Mouse (Mus musculus): Measurements from ENCODE around the gene Esrrg. TPM values are rescaled to one million over a fixed set of nuclear protein-coding genes. Genes with fewer than 3 reads are reported as not detected.

Gene Esrrg
- total and polyA plus RNA-seq, 3 experiments, result 0.05 TPM; not detected in 2

DNA sequence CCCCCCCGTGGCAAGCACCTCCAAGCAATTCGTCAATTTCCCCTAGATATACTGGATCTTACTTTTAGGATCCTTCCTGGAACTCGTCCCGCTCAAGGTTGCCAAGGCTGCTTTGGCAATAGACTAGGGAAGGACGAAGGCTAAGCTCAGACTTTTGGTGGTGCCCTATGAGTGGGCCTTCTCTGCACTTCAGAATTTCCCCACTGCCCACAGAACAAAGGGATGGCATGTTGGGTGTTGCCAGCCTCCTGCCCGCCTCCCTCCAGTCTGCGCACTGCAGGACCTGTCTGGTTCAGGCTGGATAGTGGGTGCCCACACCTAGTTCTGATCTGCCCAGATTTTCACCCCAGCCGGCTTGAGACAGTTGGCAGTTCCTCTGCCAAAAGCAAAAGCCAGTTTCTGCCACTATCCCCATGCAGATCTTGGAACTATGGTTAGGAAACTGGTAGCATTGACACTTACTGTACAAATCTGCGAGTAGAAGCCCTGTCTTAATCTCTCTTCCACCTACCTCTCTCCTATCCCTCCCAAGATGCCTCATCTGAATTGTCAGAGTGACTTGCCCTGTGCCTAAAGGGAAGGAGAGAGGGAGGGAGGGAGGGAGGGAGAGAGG is 1.9 kb downstream of the Esrrg start:
- Histone ChIP-seq H3K27me3 (ENCODE audit: insufficient read depth, low read length) (no peaks in the 10 kb centered on the region), H3K4me3 (ENCODE audit: low read depth, low read length) (no peak overlapping the region), H3K36me3 (replicated peaks) (no peaks in the 10 kb centered on the region), H3K9me3 (replicated peaks) (peaks cover 76% of the 10 kb centered on the region), H3K4me1 (ENCODE audit: insufficient read depth, low read depth, low read length) (no peaks in the 10 kb centered on the region)
- DNase-seq (ENCODE audit: low spot score), result no peak
- no peak for ATAC-seq (ENCODE audit: extremely low read depth, insufficient number of reproducible peaks, low FRiP score, poor library complexity, severe bottlenecking)
- TF ChIP-seq CTCF (IDR thresholded peaks at IDR 0.05; ENCODE audit: low read depth, low read length) (no peak), GATA1 (IDR thresholded peaks at IDR 0.05; ENCODE audit: borderline replicate concordance, low read length) (no peak), GATA2 (IDR thresholded peaks at IDR 0.05; ENCODE audit: borderline replicate concordance, low read depth, low read length) (no peak), POLR2AphosphoS5 (IDR thresholded peaks at IDR 0.05; ENCODE audit: insufficient replicate concordance, low read depth, low read length) (no peak), TAL1 (conservative IDR thresholded peaks at IDR 0.05; ENCODE audit: low read depth, low read length) (no peak)

- H3K9me3 ChIP-seq (replicated peaks), result peaks cover 64% of the 10 kb centered on the region
- no peaks in the 10 kb centered on the region for H3K4me1 ChIP-seq (ENCODE audit: insufficient read depth, low read depth, low read length)
- no peak overlapping the region for H3K4me3 ChIP-seq (ENCODE audit: low read depth, low read length)
- no peaks in the 10 kb centered on the region for H3K36me3 ChIP-seq (replicated peaks)
- no peaks in the 10 kb centered on the region for H3K27me3 ChIP-seq (ENCODE audit: insufficient read depth, low read length)
- ATAC-seq (ENCODE audit: extremely low read depth, insufficient number of reproducible peaks, low FRiP score, poor library complexity, severe bottlenecking), result no peak
- DNase-seq (ENCODE audit: low spot score), result no peak
- TF ChIP-seq CTCF (IDR thresholded peaks at IDR 0.05; ENCODE audit: low read depth, low read length) (no peak), TAL1 (conservative IDR thresholded peaks at IDR 0.05; ENCODE audit: low read depth, low read length) (no peak), GATA1 (IDR thresholded peaks at IDR 0.05; ENCODE audit: borderline replicate concordance, low read length) (no peak), GATA2 (IDR thresholded peaks at IDR 0.05; ENCODE audit: borderline replicate concordance, low read depth, low read length) (no peak), POLR2AphosphoS5 (IDR thresholded peaks at IDR 0.05; ENCODE audit: insufficient replicate concordance, low read depth, low read length) (no peak)
Measured at GRCm38 (mm10) chr1:187611925-187612324, 3.3 kb downstream of the Esrrg start.

- Histone ChIP-seq H3K36me3 (replicated peaks) (no peaks in the 10 kb centered on the region), H3K4me1 (ENCODE audit: insufficient read depth, low read depth, low read length) (no peaks in the 10 kb centered on the region), H3K4me3 (ENCODE audit: low read depth, low read length) (no peak overlapping the region), H3K27me3 (ENCODE audit: insufficient read depth, low read length) (no peaks in the 10 kb centered on the region), H3K9me3 (replicated peaks) (peaks cover 64% of the 10 kb centered on the region)
- TF ChIP-seq CTCF (IDR thresholded peaks at IDR 0.05; ENCODE audit: low read depth, low read length) (no peak), GATA2 (IDR thresholded peaks at IDR 0.05; ENCODE audit: borderline replicate concordance, low read depth, low read length) (no peak), GATA1 (IDR thresholded peaks at IDR 0.05; ENCODE audit: borderline replicate concordance, low read length) (no peak), POLR2AphosphoS5 (IDR thresholded peaks at IDR 0.05; ENCODE audit: insufficient replicate concordance, low read depth, low read length) (no peak), TAL1 (conservative IDR thresholded peaks at IDR 0.05; ENCODE audit: low read depth, low read length) (no peak)
- DNase-seq (ENCODE audit: low spot score) (no peak), ATAC-seq (ENCODE audit: extremely low read depth, insufficient number of reproducible peaks, low FRiP score, poor library complexity, severe bottlenecking) (no peak)
Measured at GRCm38 (mm10) chr1:187613277-187613676, 4.7 kb downstream of the Esrrg start.

- Histone ChIP-seq H3K27me3 (ENCODE audit: insufficient read depth, low read length) (no peaks in the 10 kb centered on the region), H3K9me3 (replicated peaks) (peaks cover 53% of the 10 kb centered on the region), H3K4me1 (ENCODE audit: insufficient read depth, low read depth, low read length) (no peaks in the 10 kb centered on the region), H3K36me3 (replicated peaks) (no peaks in the 10 kb centered on the region), H3K4me3 (ENCODE audit: low read depth, low read length) (no peak overlapping the region)
- ATAC-seq (ENCODE audit: extremely low read depth, insufficient number of reproducible peaks, low FRiP score, poor library complexity, severe bottlenecking) (no peak), DNase-seq (ENCODE audit: low spot score) (no peak)
- TF ChIP-seq GATA2 (IDR thresholded peaks at IDR 0.05; ENCODE audit: borderline replicate concordance, low read depth, low read length) (no peak), TAL1 (conservative IDR thresholded peaks at IDR 0.05; ENCODE audit: low read depth, low read length) (no peak), GATA1 (IDR thresholded peaks at IDR 0.05; ENCODE audit: borderline replicate concordance, low read length) (no peak), POLR2AphosphoS5 (IDR thresholded peaks at IDR 0.05; ENCODE audit: insufficient replicate concordance, low read depth, low read length) (no peak), CTCF (IDR thresholded peaks at IDR 0.05; ENCODE audit: low read depth, low read length) (no peak)
Measured at GRCm38 (mm10) chr1:187623981-187624380, 15.4 kb downstream of the Esrrg start.

- ATAC-seq (ENCODE audit: extremely low read depth, insufficient number of reproducible peaks, low FRiP score, poor library complexity, severe bottlenecking), result no peak
Measured at GRCm38 (mm10) chr1:187630361-187630760, 21.8 kb downstream of the Esrrg start.

DNA sequence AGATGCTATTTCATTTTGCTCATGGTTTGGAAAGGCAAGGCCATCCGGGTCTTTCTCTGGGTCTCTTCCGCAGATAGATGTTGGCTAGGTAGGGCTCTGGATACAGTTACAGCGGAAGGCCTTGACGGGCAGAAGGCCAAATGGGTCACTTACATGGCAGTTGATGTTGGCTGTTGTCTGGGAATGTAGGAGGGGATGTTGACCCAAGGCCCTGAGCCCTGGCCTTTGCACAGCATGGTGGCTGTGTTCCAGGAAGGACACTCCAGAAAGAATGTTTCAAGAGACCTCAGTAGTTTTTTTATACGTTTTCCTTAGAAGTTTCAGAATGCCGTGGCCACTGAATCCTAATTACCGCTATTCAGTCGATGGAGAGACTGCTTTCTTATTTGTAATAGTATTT is 22.9 kb downstream of the Esrrg start:
- no peak for TF ChIP-seq GATA2 (IDR thresholded peaks at IDR 0.05; ENCODE audit: borderline replicate concordance, low read depth, low read length)
- no peak for TF ChIP-seq GATA1 (IDR thresholded peaks at IDR 0.05; ENCODE audit: borderline replicate concordance, low read length)
- TF ChIP-seq TAL1 (conservative IDR thresholded peaks at IDR 0.05; ENCODE audit: low read depth, low read length), result no peak
- TF ChIP-seq CTCF (IDR thresholded peaks at IDR 0.05; ENCODE audit: low read depth, low read length), result no peak
- no peak for TF ChIP-seq POLR2AphosphoS5 (IDR thresholded peaks at IDR 0.05; ENCODE audit: insufficient replicate concordance, low read depth, low read length)
- no peak overlapping the region for H3K4me3 ChIP-seq (ENCODE audit: low read depth, low read length)
- no peak for DNase-seq (ENCODE audit: low spot score)
- H3K36me3 ChIP-seq (replicated peaks), result no peaks in the 10 kb centered on the region
- no peak for ATAC-seq (ENCODE audit: extremely low read depth, insufficient number of reproducible peaks, low FRiP score, poor library complexity, severe bottlenecking)
- H3K27me3 ChIP-seq (ENCODE audit: insufficient read depth, low read length), result no peaks in the 10 kb centered on the region
- peaks cover 54% of the 10 kb centered on the region for H3K9me3 ChIP-seq (replicated peaks)
- H3K4me1 ChIP-seq (ENCODE audit: insufficient read depth, low read depth, low read length), result no peaks in the 10 kb centered on the region

More at GRCm38 (mm10) chr1:187630361-187630760, 21.8 kb downstream of the Esrrg start:
- Histone ChIP-seq H3K9me3 (replicated peaks) (peaks cover 51% of the 10 kb centered on the region), H3K27me3 (ENCODE audit: insufficient read depth, low read length) (no peaks in the 10 kb centered on the region), H3K36me3 (replicated peaks) (no peaks in the 10 kb centered on the region), H3K4me1 (ENCODE audit: insufficient read depth, low read depth, low read length) (no peaks in the 10 kb centered on the region), H3K4me3 (ENCODE audit: low read depth, low read length) (no peak overlapping the region)
- TF ChIP-seq GATA1 (IDR thresholded peaks at IDR 0.05; ENCODE audit: borderline replicate concordance, low read length), result no peak
- TF ChIP-seq POLR2AphosphoS5 (IDR thresholded peaks at IDR 0.05; ENCODE audit: insufficient replicate concordance, low read depth, low read length), result no peak
- no peak for TF ChIP-seq CTCF (IDR thresholded peaks at IDR 0.05; ENCODE audit: low read depth, low read length)
- TF ChIP-seq TAL1 (conservative IDR thresholded peaks at IDR 0.05; ENCODE audit: low read depth, low read length), result no peak
- TF ChIP-seq GATA2 (IDR thresholded peaks at IDR 0.05; ENCODE audit: borderline replicate concordance, low read depth, low read length), result no peak
- DNase-seq (ENCODE audit: low spot score), result no peak
